Mouse (Mus musculus): ENCODE measurements at regions not wholly inside any gene's neighbourhood (a gene's known extent, or its start where the extent isn't known, plus 50 kb on each side); places are given as distances from the start of the nearest gene placed in this dataset.

DNA sequence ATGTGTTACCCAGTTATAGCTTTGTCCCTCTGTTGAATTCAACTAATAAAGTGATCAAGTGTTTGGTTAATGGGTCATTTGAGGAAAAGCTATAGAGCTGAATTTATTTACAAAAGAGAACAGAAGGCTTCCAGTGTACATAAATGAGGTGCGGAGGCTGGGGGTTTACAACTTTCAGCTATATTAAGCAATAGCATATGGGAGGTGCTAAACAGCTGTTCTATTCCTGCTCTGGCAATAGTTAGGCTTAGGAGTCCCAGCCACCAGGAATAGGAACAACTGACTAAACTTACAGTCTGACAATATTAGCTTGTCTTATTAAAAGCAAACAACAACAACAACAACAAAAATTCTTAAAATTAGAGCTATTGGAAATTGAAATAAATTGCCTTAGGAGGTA, 353.7 kb downstream of the Lipi start:
- no peak for TF ChIP-seq CTCF (IDR thresholded peaks at IDR 0.05; ENCODE audit: control insufficient read depth, insufficient read depth, insufficient replicate concordance, low read depth, low read length)
- TF ChIP-seq POLR2A (IDR thresholded peaks at IDR 0.05; ENCODE audit: control insufficient read depth, low read depth, low read length) = no peak
